Mouse (Mus musculus) T-helper 1 cell (primary cell): ENCODE data around the gene Ccdc69.

Experiments used
- in situ Hi-C: fragments of 300-600 bp; cut with MboI, MseI; formaldehyde crosslinking; loops from one replicate; pipeline ENCODE4 v1.15.1; 2025; ENCODE audit warnings: high pct_unique_total_duplicates

Gene Ccdc69

GRCm38 (mm10) chr11:55046600-55046999 is 31.3 kb downstream of the Ccdc69 start:
- in situ Hi-C loops: no loop called here

GRCm38 (mm10) chr11:55041348-55041747 is 36.6 kb downstream of the Ccdc69 start:
- in situ Hi-C loops: loop anchor here (5.0 kb wide), 2 partner anchors 41 to 44 kb away; no protein-coding TSS in a partner anchor

- in situ Hi-C loops: no loop called here
Measured at GRCm38 (mm10) chr11:55039591-55039990, 38.3 kb downstream of the Ccdc69 start.

- in situ Hi-C loops: no loop called here
Measured at GRCm38 (mm10) chr11:55036601-55037000, 41.3 kb downstream of the Ccdc69 start.

GRCm38 (mm10) chr11:55033040-55033660 is 44.8 kb downstream of the Ccdc69 start, which contains the start of gene Anxa6:
Anxa6 (minus strand) TSS chr11:55033445.
- in situ Hi-C loops: no loop called here

GRCm38 (mm10) chr11:55032286-55032685 is 45.6 kb downstream of the Ccdc69 start:
- in situ Hi-C loops: no loop called here

- in situ Hi-C loops: no loop called here
Measured at GRCm38 (mm10) chr11:55031991-55032280, 46.0 kb downstream of the Ccdc69 start.

- in situ Hi-C loops: no loop called here
Measured at GRCm38 (mm10) chr11:55031211-55031990, 46.5 kb downstream of the Ccdc69 start.

- in situ Hi-C loops: no loop called here
Measured at GRCm38 (mm10) chr11:55028509-55028908, 49.4 kb downstream of the Ccdc69 start.

GRCm38 (mm10) chr11:55027204-55027855 is 50.6 kb downstream of the Ccdc69 start:
- in situ Hi-C loops: no loop called here

- in situ Hi-C loops: no loop called here
Measured at GRCm38 (mm10) chr11:55025896-55026295, 52.0 kb downstream of the Ccdc69 start.

- in situ Hi-C loops: no loop called here
Measured at GRCm38 (mm10) chr11:55023583-55023982, 54.3 kb downstream of the Ccdc69 start.

- in situ Hi-C loops: no loop called here
Measured at GRCm38 (mm10) chr11:55023049-55023564, 54.8 kb downstream of the Ccdc69 start.

- in situ Hi-C loops: no loop called here
Measured at GRCm38 (mm10) chr11:55022508-55022907, 55.4 kb downstream of the Ccdc69 start.

GRCm38 (mm10) chr11:55021859-55022258 is 56.1 kb downstream of the Ccdc69 start:
- in situ Hi-C loops: no loop called here

- in situ Hi-C loops: no loop called here
Measured at GRCm38 (mm10) chr11:55021458-55021857, 56.5 kb downstream of the Ccdc69 start.

- in situ Hi-C loops: no loop called here
Measured at GRCm38 (mm10) chr11:55019711-55020110, 58.2 kb downstream of the Ccdc69 start.

- in situ Hi-C loops: no loop called here
Measured at GRCm38 (mm10) chr11:55018034-55018433, 59.9 kb downstream of the Ccdc69 start.

- in situ Hi-C loops: no loop called here
Measured at GRCm38 (mm10) chr11:55017201-55017600, 60.7 kb downstream of the Ccdc69 start.

- in situ Hi-C loops: no loop called here
Measured at GRCm38 (mm10) chr11:55016758-55017157, 61.2 kb downstream of the Ccdc69 start.

- in situ Hi-C loops: no loop called here
Measured at GRCm38 (mm10) chr11:55015831-55016241, 62.1 kb downstream of the Ccdc69 start.

- in situ Hi-C loops: no loop called here
Measured at GRCm38 (mm10) chr11:55015264-55015663, 62.7 kb downstream of the Ccdc69 start.
